8 mouse cellular contexts compared by ENCODE assay signal in the genomic region with DNA sequence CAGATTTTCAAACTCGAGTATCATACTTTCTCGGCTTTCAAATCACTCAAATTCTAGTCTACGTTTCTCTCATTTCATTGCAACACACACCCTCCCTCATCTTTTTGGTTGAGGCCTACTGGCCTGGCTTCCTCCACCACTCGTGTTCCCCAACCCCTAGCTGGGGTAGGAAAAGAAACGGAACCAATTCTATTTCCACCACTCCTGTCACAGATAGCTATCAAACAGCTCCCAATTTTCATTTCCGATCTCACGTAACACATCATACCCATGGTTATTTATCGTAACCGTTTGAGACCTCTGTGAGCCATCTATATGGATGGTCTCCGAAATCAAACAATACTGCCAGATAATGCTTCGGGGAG. TPM values are rescaled to one million over a fixed set of nuclear protein-coding genes. Genes with fewer than 3 reads are reported as not detected.
DNase-seq lines count a peak whose midpoint lies in the region; ATAC-seq lines count a peak whose summit lies in the region.

No protein-coding gene starts in this region.

- peak overlapping the region; percentile 100 for H3K4me3 ChIP-seq in kidney, embryonic 16.5 days (ENCODE audit: low read length)
- H3K4me3 ChIP-seq in hindbrain, embryonic 15.5 days = peak overlapping the region; percentile 100
- H3K4me3 ChIP-seq in midbrain, embryonic 16.5 days (ENCODE audit: low read depth, low read length) = peak overlapping the region; percentile 86

- WGBS in kidney, embryonic 16.5 days = 16% methylated on average over 11 of the region's 11 CpGs
- WGBS in hindbrain, embryonic 15.5 days = 12% methylated on average over 11 of the region's 11 CpGs
- 16% methylated on average over 11 of the region's 11 CpGs for WGBS in midbrain, embryonic 16.5 days

- peaks cover 17% of the 10 kb centered on the region for H3K4me1 ChIP-seq in kidney, embryonic 16.5 days (ENCODE audit: insufficient read depth, low read length)
- H3K4me1 ChIP-seq in hindbrain, embryonic 15.5 days (replicated peaks) = peaks cover 32% of the 10 kb centered on the region
- peaks cover 25% of the 10 kb centered on the region for H3K4me1 ChIP-seq in midbrain, embryonic 16.5 days (ENCODE audit: control insufficient read depth, insufficient read depth, low read length)

- no peak for DNase-seq in kidney, adult 18-20 months
- DNase-seq in thymus, postnatal 4 days = no peak
- DNase-seq in left cerebral cortex, postnatal 10 days (ENCODE audit: extremely low spot score in 1 of 2, low spot score in 2 of 2) = no peak
- no peak for DNase-seq in urinary bladder, postnatal 25 days (ENCODE audit: low spot score)

- H3K27ac ChIP-seq in kidney, embryonic 16.5 days (ENCODE audit: low read length) = peak overlapping the region; percentile 97
- peak overlapping the region; percentile 99 for H3K27ac ChIP-seq in hindbrain, embryonic 15.5 days (replicated peaks)
- H3K27ac ChIP-seq in midbrain, embryonic 16.5 days (ENCODE audit: low read length) = peak overlapping the region; percentile 98

- peak overlapping the region; percentile 99 for H3K9ac ChIP-seq in kidney, embryonic 16.5 days (replicated peaks; ENCODE audit: low read length)
- H3K9ac ChIP-seq in hindbrain, embryonic 15.5 days = peak overlapping the region; percentile 100
- H3K9ac ChIP-seq in midbrain, embryonic 16.5 days (ENCODE audit: low read depth, low read length) = peak overlapping the region; percentile 98

- H3K9me3 ChIP-seq in kidney, embryonic 16.5 days (ENCODE audit: low read length) = no peaks in the 10 kb centered on the region
- H3K9me3 ChIP-seq in hindbrain, embryonic 15.5 days = no peaks in the 10 kb centered on the region
- no peaks in the 10 kb centered on the region for H3K9me3 ChIP-seq in midbrain, embryonic 16.5 days (replicated peaks; ENCODE audit: control insufficient read depth, low read length, poor library complexity, severe bottlenecking)

- H3K36me3 ChIP-seq in kidney, embryonic 16.5 days (ENCODE audit: insufficient read depth, low read length) = no peaks in the 10 kb centered on the region
- H3K36me3 ChIP-seq in hindbrain, embryonic 15.5 days = no peaks in the 10 kb centered on the region
- H3K36me3 ChIP-seq in midbrain, embryonic 16.5 days (ENCODE audit: control insufficient read depth, insufficient read depth, low read length) = no peaks in the 10 kb centered on the region

- peak overlapping the region; percentile 78 for H3K4me2 ChIP-seq in kidney, embryonic 16.5 days (replicated peaks; ENCODE audit: low read depth, low read length)
- peak overlapping the region; percentile 69 for H3K4me2 ChIP-seq in hindbrain, embryonic 15.5 days
- peak overlapping the region; percentile 75 for H3K4me2 ChIP-seq in midbrain, embryonic 16.5 days (ENCODE audit: low read length)

- H3K27me3 ChIP-seq in kidney, embryonic 16.5 days (ENCODE audit: insufficient read depth, low read length) = no peaks in the 10 kb centered on the region
- no peaks in the 10 kb centered on the region for H3K27me3 ChIP-seq in hindbrain, embryonic 15.5 days
- no peaks in the 10 kb centered on the region for H3K27me3 ChIP-seq in midbrain, embryonic 16.5 days (ENCODE audit: control insufficient read depth, insufficient read depth, low read depth, low read length)

- no peak for ATAC-seq in kidney, embryonic 16.5 days (ENCODE audit: low FRiP score, low TSS enrichment)
- ATAC-seq in common myeloid progenitor, adult 5-6 weeks (replicated peaks; ENCODE audit: low read depth, poor library complexity, severe bottlenecking) = peak; percentile 26
- no peak for ATAC-seq in hindbrain, embryonic 15.5 days (ENCODE audit: low FRiP score, low read depth)
- no peak; the same call in 1 of the 2 replicates for ATAC-seq in midbrain, embryonic 16.5 days

- intact Hi-C loops in left cerebral cortex, postnatal 10 days (cut with DNase I) = no loop called here

RNA-seq across cellular contexts. Expression of a gene that starts 1.4 kb away (rescaled TPM):
- polyA plus RNA-seq in kidney, embryonic 16.5 days (2015; fragmentation: Nextera tagmentation; extraction: Ambion mirVana) = 80.9 and 94.4 TPM in 2 replicates
- 24.8 and 30.6 TPM in 2 replicates for total RNA-seq in common myeloid progenitor, adult 5-6 weeks (2017)
- polyA plus RNA-seq in hindbrain, embryonic 15.5 days (2015; fragmentation: Nextera tagmentation; extraction: Ambion mirVana) = 131 and 142 TPM in 2 replicates
- 151 and 163 TPM in 2 replicates for polyA plus RNA-seq in midbrain, embryonic 16.5 days (2015; fragmentation: Nextera tagmentation; extraction: Ambion mirVana)
- 100 to 1,000 TPM; 145 to 150 TPM for total RNA-seq in left cerebral cortex, postnatal 10 days (2021)

RNA-seq across cellular contexts. Expression of a gene that starts 36.5 kb away (rescaled TPM):
- 56.5 and 59.8 TPM in 2 replicates for polyA plus RNA-seq in kidney, embryonic 16.5 days (2015; fragmentation: Nextera tagmentation; extraction: Ambion mirVana)
- total RNA-seq in common myeloid progenitor, adult 5-6 weeks (2017) = 22.0 and 23.3 TPM in 2 replicates
- polyA plus RNA-seq in hindbrain, embryonic 15.5 days (2015; fragmentation: Nextera tagmentation; extraction: Ambion mirVana) = 36.8 and 38.2 TPM in 2 replicates
- 38.2 and 41.6 TPM in 2 replicates for polyA plus RNA-seq in midbrain, embryonic 16.5 days (2015; fragmentation: Nextera tagmentation; extraction: Ambion mirVana)
- 10 to 100 TPM; 20.4 to 23.3 TPM for total RNA-seq in left cerebral cortex, postnatal 10 days (2021)
